Mouse (Mus musculus) cerebellum, adult 2 months (tissue): ENCODE measurements at regions not wholly inside any gene's neighbourhood (a gene's known extent, or its start where the extent isn't known, plus 50 kb on each side); places are given as distances from the start of the nearest gene placed in this dataset.

Source experiments
- CTCF ChIP-seq: fragments of 200-500 bp; IDR thresholded peaks from 2 replicates; pipeline ENCODE4 v1.5.1; 2011; ENCODE audit warnings: low read depth, mild to moderate bottlenecking, control low read depth, low read length, moderate library complexity, borderline replicate concordance; ENCODE audit not compliant: insufficient read depth
- POLR2A ChIP-seq: fragments of 200-500 bp; IDR thresholded peaks from 2 replicates; pipeline ENCODE4 v1.6.1; 2011; ENCODE audit warnings: low read length, control low read depth, borderline replicate concordance; ENCODE audit not compliant: insufficient read depth

- TF ChIP-seq POLR2A (no peak), CTCF (no peak)
These were observed 207.9 kb upstream of the Pgrmc2 start for GRCm38 (mm10) chr3:41290535-41291307.
